Mouse (Mus musculus) ovary, postnatal 36 days (tissue): ENCODE data around the gene Prpf6.

Source experiments
- DNase-seq: peaks from one replicate; pipeline ENCODE4 v3.0.0; 2022; ENCODE audit warnings: low spot score, mixed read lengths

Gene Prpf6

GRCm38 (mm10) chr2:181597378-181598061 lies 5.9 kb downstream of the Prpf6 start:
- no peak for DNase-seq

GRCm38 (mm10) chr2:181598454-181599351 lies 7.0 kb downstream of the Prpf6 start, which contains the start of gene Samd10:
TSS of gene Samd10 (minus strand) at chr2:181599212.
- DNase-seq: peak; percentile 62

- DNase-seq: no peak
Measured at GRCm38 (mm10) chr2:181600226-181600758, 8.6 kb downstream of the Prpf6 start.

- peak; percentile 94 for DNase-seq
Measured at GRCm38 (mm10) chr2:181600828-181601750, 9.4 kb downstream of the Prpf6 start.

- no peak for DNase-seq
Measured at GRCm38 (mm10) chr2:181601751-181602145, 10.1 kb downstream of the Prpf6 start.

- no peak for DNase-seq
Measured at GRCm38 (mm10) chr2:181602367-181602766, 10.7 kb downstream of the Prpf6 start.

GRCm38 (mm10) chr2:181618761-181619495 lies 27.3 kb downstream of the Prpf6 start:
- no peak for DNase-seq

- no peak for DNase-seq
Measured at GRCm38 (mm10) chr2:181623401-181623800, 31.7 kb downstream of the Prpf6 start.

- no peak for DNase-seq
Measured at GRCm38 (mm10) chr2:181628471-181628870, 36.8 kb downstream of the Prpf6 start.

- no peak for DNase-seq
Measured at GRCm38 (mm10) chr2:181632624-181633023, 41.0 kb downstream of the Prpf6 start.

GRCm38 (mm10) chr2:181635865-181636264 lies 44.2 kb downstream of the Prpf6 start:
- no peak for DNase-seq

GRCm38 (mm10) chr2:181644361-181644760 lies 52.7 kb downstream of the Prpf6 start:
- DNase-seq: peak; percentile 34

- no peak for DNase-seq
Measured at GRCm38 (mm10) chr2:181645666-181646065, 54.0 kb downstream of the Prpf6 start.

- no peak for DNase-seq
Measured at GRCm38 (mm10) chr2:181646626-181647472, 55.2 kb downstream of the Prpf6 start.

- no peak for DNase-seq
Measured at GRCm38 (mm10) chr2:181648926-181649325, 57.3 kb downstream of the Prpf6 start.

GRCm38 (mm10) chr2:181653065-181653464 lies 61.4 kb downstream of the Prpf6 start:
- DNase-seq: no peak

GRCm38 (mm10) chr2:181653523-181653922 lies 61.9 kb downstream of the Prpf6 start:
- no peak for DNase-seq

GRCm38 (mm10) chr2:181656734-181657133 lies 65.1 kb downstream of the Prpf6 start, which contains the start of gene Gm29797:
TSS of gene Gm29797 (plus strand) at chr2:181657034.
- no peak for DNase-seq

GRCm38 (mm10) chr2:181657441-181657840 lies 65.8 kb downstream of the Prpf6 start:
- peak; percentile 14 for DNase-seq

GRCm38 (mm10) chr2:181658528-181658927 lies 66.9 kb downstream of the Prpf6 start:
- DNase-seq: no peak
